Mouse (Mus musculus): ENCODE measurements around the gene Tmprss7.

Gene Tmprss7

GRCm38 (mm10) chr16:45693558-45693957 lies at the start of gene Tmprss7:
TSS of gene Tmprss7 (minus strand) at chr16:45693658.
- no peak for DNase-seq (ENCODE audit: low read depth, low spot score)

GRCm38 (mm10) chr16:45742615-45743476 lies 49.4 kb upstream of the Tmprss7 start, which contains the start of gene Abhd10:
TSS of gene Abhd10 (minus strand) at chr16:45742955.
- DNase-seq (ENCODE audit: low read depth, low spot score) = peak; percentile 91

- no peak for DNase-seq (ENCODE audit: low read depth, low spot score)
Observed at GRCm38 (mm10) chr16:45737880-45738279, 44.4 kb upstream of the Tmprss7 start.

GRCm38 (mm10) chr16:45736724-45737123 lies 43.3 kb upstream of the Tmprss7 start:
- no peak for DNase-seq (ENCODE audit: low read depth, low spot score)

GRCm38 (mm10) chr16:45729163-45729562 lies 35.7 kb upstream of the Tmprss7 start:
- DNase-seq (ENCODE audit: low read depth, low spot score) = no peak

GRCm38 (mm10) chr16:45724742-45725102 lies 31.3 kb upstream of the Tmprss7 start:
- DNase-seq (ENCODE audit: low read depth, low spot score) = peak; percentile 24

GRCm38 (mm10) chr16:45724061-45724741 lies 30.7 kb upstream of the Tmprss7 start, which contains the start of gene Tagln3:
TSS of gene Tagln3 (minus strand) at chr16:45724608.
- DNase-seq (ENCODE audit: low read depth, low spot score) = peak; percentile 66

- peak; percentile 30 for DNase-seq (ENCODE audit: low read depth, low spot score)
Observed at GRCm38 (mm10) chr16:45723172-45723901, 29.9 kb upstream of the Tmprss7 start.

GRCm38 (mm10) chr16:45722460-45722951 lies 29.0 kb upstream of the Tmprss7 start:
- DNase-seq (ENCODE audit: low read depth, low spot score) = no peak

- DNase-seq (ENCODE audit: low read depth, low spot score) = no peak
Observed at GRCm38 (mm10) chr16:45720022-45720630, 26.7 kb upstream of the Tmprss7 start.

- DNase-seq (ENCODE audit: low read depth, low spot score) = no peak
Observed at GRCm38 (mm10) chr16:45718296-45718695, 24.8 kb upstream of the Tmprss7 start.

GRCm38 (mm10) chr16:45714489-45715150 lies 21.2 kb upstream of the Tmprss7 start:
- no peak for DNase-seq (ENCODE audit: low read depth, low spot score)

GRCm38 (mm10) chr16:45713878-45714277 lies 20.4 kb upstream of the Tmprss7 start:
- no peak for DNase-seq (ENCODE audit: low read depth, low spot score)

GRCm38 (mm10) chr16:45713261-45713660 lies 19.8 kb upstream of the Tmprss7 start:
- DNase-seq (ENCODE audit: low read depth, low spot score) = no peak

- no peak for DNase-seq (ENCODE audit: low read depth, low spot score)
Observed at GRCm38 (mm10) chr16:45711263-45711662, 17.8 kb upstream of the Tmprss7 start.

- no peak for DNase-seq (ENCODE audit: low read depth, low spot score)
Observed at GRCm38 (mm10) chr16:45699301-45699700, 5.8 kb upstream of the Tmprss7 start.

- DNase-seq (ENCODE audit: low read depth, low spot score) = no peak
Observed at GRCm38 (mm10) chr16:45697996-45698395, 4.5 kb upstream of the Tmprss7 start.

GRCm38 (mm10) chr16:45695445-45696160 lies 2.1 kb upstream of the Tmprss7 start:
- no peak for DNase-seq (ENCODE audit: low read depth, low spot score)

GRCm38 (mm10) chr16:45692851-45693250 lies 607 bp downstream of the Tmprss7 start:
- DNase-seq (ENCODE audit: low read depth, low spot score) = no peak

- DNase-seq (ENCODE audit: low read depth, low spot score) = peak; percentile 60
Observed at GRCm38 (mm10) chr16:45690178-45690577, 3.3 kb downstream of the Tmprss7 start.

All from brain, embryonic 18.5 days (tissue).